Mouse (Mus musculus) liver, adult 2 months (tissue): ENCODE measurements around the gene Cd164.

Experiments
- CTCF ChIP-seq: fragments of 200-500 bp; IDR thresholded peaks from 2 replicates; pipeline ENCODE4 v1.5.1; 2011; ENCODE audit warnings: low read depth, low read length, control low read depth
- POLR2A ChIP-seq: fragments of 200-500 bp; IDR thresholded peaks from 2 replicates; pipeline ENCODE4 v1.6.1; 2011; ENCODE audit warnings: low read length, control low read depth; ENCODE audit not compliant: insufficient read depth; ENCODE audit errors: extremely low read depth

DNA sequence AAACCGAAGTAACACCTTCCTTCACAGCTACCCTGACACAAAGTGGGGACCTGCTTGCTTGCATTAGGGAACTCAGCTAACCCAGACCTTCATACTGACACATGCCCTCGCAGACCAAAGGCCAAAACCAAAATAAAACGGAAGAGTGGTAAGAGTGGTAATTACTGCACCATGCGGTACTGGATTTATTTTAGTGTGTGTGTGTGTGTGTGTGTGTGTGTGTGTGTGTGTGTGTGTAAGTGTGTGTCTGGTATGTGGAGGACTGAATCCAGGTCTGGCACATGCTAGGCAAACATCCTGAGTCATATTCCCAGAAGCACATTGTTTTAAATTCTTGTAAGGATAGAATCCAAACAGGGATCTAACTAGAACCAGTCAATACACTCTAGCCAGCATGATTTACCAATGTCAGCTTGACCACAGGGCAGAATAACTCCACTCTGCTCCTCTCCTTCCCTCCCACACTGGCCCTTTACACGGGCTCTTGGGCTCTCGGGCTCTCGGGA, 57.2 kb downstream of the Cd164 start:
- TF ChIP-seq CTCF: no peak
- TF ChIP-seq POLR2A: no peak
